Mouse (Mus musculus): Measurements from ENCODE around the gene Rdh16. TPM values are rescaled to one million over a fixed set of nuclear protein-coding genes. Genes with fewer than 3 reads are reported as not detected.
"Not testable (repeated sequence)": the region's sequence is repeated elsewhere in the genome, so short reads cannot be mapped to it uniquely, and the experiment has no call there.

Gene Rdh16
- polyA plus RNA-seq, 1 experiment from 2014 or later, result not detected

- H3K36me3 ChIP-seq, result no peaks in the 10 kb centered on the region
- WGBS, result 43% methylated on average over 3 of the region's 3 CpGs
- no peak overlapping the region for H3K27ac ChIP-seq (ENCODE audit: poor library complexity, severe bottlenecking)
- H3K4me3 ChIP-seq, result no peak overlapping the region
- no peak overlapping the region for H3K9ac ChIP-seq
- H3K9me3 ChIP-seq (replicated peaks), result no peaks in the 10 kb centered on the region
- H3K27me3 ChIP-seq (replicated peaks), result no peaks in the 10 kb centered on the region
- no peak for ATAC-seq (ENCODE audit: insufficient number of reproducible peaks, low FRiP score)
- no peak overlapping the region for H3K4me2 ChIP-seq
- peaks cover 14% of the 10 kb centered on the region for H3K4me1 ChIP-seq (replicated peaks)
Measured at GRCm38 (mm10) chr10:127878262-127879057, 77.5 kb downstream of the Rdh16 start.

GRCm38 (mm10) chr10:127879155-127879688 lies 78.3 kb downstream of the Rdh16 start:
- no peak overlapping the region for H3K4me3 ChIP-seq
- no peaks in the 10 kb centered on the region for H3K9me3 ChIP-seq (replicated peaks)
- 80% methylated on average over 3 of the region's 3 CpGs for WGBS
- peak; percentile 59 for ATAC-seq (ENCODE audit: insufficient number of reproducible peaks, low FRiP score)
- no peak overlapping the region for H3K4me2 ChIP-seq
- no peaks in the 10 kb centered on the region for H3K27me3 ChIP-seq (replicated peaks)
- H3K4me1 ChIP-seq (replicated peaks), result peaks cover 14% of the 10 kb centered on the region
- no peaks in the 10 kb centered on the region for H3K36me3 ChIP-seq
- H3K9ac ChIP-seq, result no peak overlapping the region
- H3K27ac ChIP-seq (ENCODE audit: poor library complexity, severe bottlenecking), result no peak overlapping the region

GRCm38 (mm10) chr10:127881041-127881440 lies 80.1 kb downstream of the Rdh16 start:
- WGBS, result 86% methylated on average over 4 of the region's 4 CpGs
- Histone ChIP-seq H3K27ac (ENCODE audit: poor library complexity, severe bottlenecking) (no peak overlapping the region), H3K36me3 (no peaks in the 10 kb centered on the region), H3K4me1 (replicated peaks) (peaks cover 14% of the 10 kb centered on the region), H3K9me3 (replicated peaks) (no peaks in the 10 kb centered on the region), H3K9ac (no peak overlapping the region), H3K4me2 (no peak overlapping the region), H3K4me3 (no peak overlapping the region), H3K27me3 (replicated peaks) (no peaks in the 10 kb centered on the region)
- no peak for ATAC-seq (ENCODE audit: insufficient number of reproducible peaks, low FRiP score)

GRCm38 (mm10) chr10:127886551-127886950 lies 85.6 kb downstream of the Rdh16 start:
- H3K27ac ChIP-seq (ENCODE audit: poor library complexity, severe bottlenecking), result no peak overlapping the region
- no peak for ATAC-seq (ENCODE audit: insufficient number of reproducible peaks, low FRiP score)
- 0 out of 2 replicates have a peak, but pooled peaks cover 4% of the 10 kb centered on the region for H3K4me1 ChIP-seq (replicated peaks)
- no peaks in the 10 kb centered on the region for H3K36me3 ChIP-seq
- H3K9me3 ChIP-seq (replicated peaks), result 0 out of 2 replicates have a peak, but pooled peaks cover 2% of the 10 kb centered on the region
- 76% methylated on average over 1 of the region's 1 CpGs for WGBS
- H3K9ac ChIP-seq, result no peak overlapping the region
- no peak overlapping the region for H3K4me3 ChIP-seq
- no peaks in the 10 kb centered on the region for H3K27me3 ChIP-seq (replicated peaks)
- H3K4me2 ChIP-seq, result no peak overlapping the region

- Histone ChIP-seq H3K4me1 (replicated peaks) (0 out of 2 replicates have a peak, but pooled peaks cover 4% of the 10 kb centered on the region), H3K9me3 (replicated peaks) (0 out of 2 replicates have a peak, but pooled peaks cover 3% of the 10 kb centered on the region), H3K36me3 (no peaks in the 10 kb centered on the region), H3K27me3 (replicated peaks) (no peaks in the 10 kb centered on the region), H3K27ac (ENCODE audit: poor library complexity, severe bottlenecking) (no peak overlapping the region), H3K4me2 (no peak overlapping the region), H3K4me3 (no peak overlapping the region), H3K9ac (no peak overlapping the region)
- WGBS, result 79% methylated on average over 4 of the region's 4 CpGs
- no peak for ATAC-seq (ENCODE audit: insufficient number of reproducible peaks, low FRiP score)
Measured at GRCm38 (mm10) chr10:127886971-127887370, 86.0 kb downstream of the Rdh16 start.

- H3K4me2 ChIP-seq, result no peak within 1 kb of the TSS
- H3K4me1 ChIP-seq (replicated peaks), result 0 out of 2 replicates have a peak, but pooled peaks cover 5% of the 10 kb centered on the region
- no peak within 1 kb of the TSS for H3K27ac ChIP-seq (ENCODE audit: poor library complexity, severe bottlenecking)
- no peak for ATAC-seq (ENCODE audit: insufficient number of reproducible peaks, low FRiP score)
- H3K9me3 ChIP-seq (replicated peaks), result 0 out of 2 replicates have a peak, but pooled peaks cover 3% of the 10 kb centered on the region
- H3K9ac ChIP-seq, result no peak within 1 kb of the TSS
- H3K27me3 ChIP-seq (replicated peaks), result no peaks in the 10 kb centered on the region
- no peak within 1 kb of the TSS for H3K4me3 ChIP-seq
- H3K36me3 ChIP-seq, result no peaks in the 10 kb centered on the region
Measured at GRCm38 (mm10) chr10:127888605-127889004, 87.7 kb downstream of the Rdh16 start, which contains the start of gene Rdh7. Gene Rdh7 (minus strand): TSS chr10:127888817.

GRCm38 (mm10) chr10:127891481-127891880 lies 90.5 kb downstream of the Rdh16 start:
- Histone ChIP-seq H3K4me2 (no peak overlapping the region), H3K4me3 (no peak overlapping the region), H3K4me1 (replicated peaks) (0 out of 2 replicates have a peak, but pooled peaks cover 8% of the 10 kb centered on the region), H3K9ac (no peak overlapping the region), H3K36me3 (no peaks in the 10 kb centered on the region), H3K27me3 (replicated peaks) (no peaks in the 10 kb centered on the region), H3K27ac (ENCODE audit: poor library complexity, severe bottlenecking) (no peak overlapping the region), H3K9me3 (replicated peaks) (0 out of 2 replicates have a peak, but pooled peaks cover 3% of the 10 kb centered on the region)
- ATAC-seq (ENCODE audit: insufficient number of reproducible peaks, low FRiP score), result no peak
- WGBS, result 78% methylated on average over 1 of the region's 1 CpGs

- H3K9ac ChIP-seq; ATAC-seq (ENCODE audit: insufficient number of reproducible peaks, low FRiP score); H3K4me1 ChIP-seq (replicated peaks): not testable (repeated sequence)
Measured at GRCm38 (mm10) chr10:127893163-127894022, 92.4 kb downstream of the Rdh16 start.

More at GRCm38 (mm10) chr10:127893163-127894022, 92.4 kb downstream of the Rdh16 start:
- not testable (repeated sequence) for H3K4me3 ChIP-seq; H3K9me3 ChIP-seq (replicated peaks); H3K4me2 ChIP-seq; H3K27ac ChIP-seq (ENCODE audit: poor library complexity, severe bottlenecking); H3K27me3 ChIP-seq (replicated peaks); H3K36me3 ChIP-seq
- WGBS, result 49% methylated on average over 5 of the region's 5 CpGs

Other genes with a start within 250 kb of the Rdh16 start
- 43.3 and 46.1 TPM in 2 replicates for gene Lrp1, start 180.0 kb upstream of the Rdh16 start, polyA plus RNA-seq (2016; fragmentation: Nextera tagmentation; extraction: Ambion mirVana)
- gene Stat6, start 158.2 kb upstream of the Rdh16 start, polyA plus RNA-seq (2016; fragmentation: Nextera tagmentation; extraction: Ambion mirVana), result 27.8 and 28.2 TPM in 2 replicates
- gene Nemp1, start 134.3 kb upstream of the Rdh16 start, polyA plus RNA-seq (2016; fragmentation: Nextera tagmentation; extraction: Ambion mirVana), result 8.9 and 9.2 TPM in 2 replicates
- gene Nab2, start 132.6 kb upstream of the Rdh16 start, polyA plus RNA-seq (2016; fragmentation: Nextera tagmentation; extraction: Ambion mirVana), result 13.4 and 13.7 TPM in 2 replicates
- gene Myo1a, start 96.0 kb upstream of the Rdh16 start, polyA plus RNA-seq (2016; fragmentation: Nextera tagmentation; extraction: Ambion mirVana), result 0.22 and 0.32 TPM in 2 replicates
- 4.4 and 16.9 TPM in 2 replicates for gene Tac2, start 76.7 kb upstream of the Rdh16 start, polyA plus RNA-seq (2016; fragmentation: Nextera tagmentation; extraction: Ambion mirVana)
- gene Zbtb39, start 61.6 kb upstream of the Rdh16 start, polyA plus RNA-seq (2016; fragmentation: Nextera tagmentation; extraction: Ambion mirVana), result 2.5 TPM in 2 replicates
- 22.2 and 23.4 TPM in 2 replicates for gene Gpr182, start 49.4 kb upstream of the Rdh16 start, polyA plus RNA-seq (2016; fragmentation: Nextera tagmentation; extraction: Ambion mirVana)
- not detected in 2 replicates for gene Rdh1, start 41.4 kb upstream of the Rdh16 start, polyA plus RNA-seq (2016; fragmentation: Nextera tagmentation; extraction: Ambion mirVana)
- not detected in 2 replicates for gene Rdh16f1, start 41.4 kb upstream of the Rdh16 start, polyA plus RNA-seq (2016; fragmentation: Nextera tagmentation; extraction: Ambion mirVana)
- 0.06 and 0.10 TPM in 2 replicates for gene Rdh9, start 24.8 kb upstream of the Rdh16 start, polyA plus RNA-seq (2016; fragmentation: Nextera tagmentation; extraction: Ambion mirVana)
- not detected in 2 replicates for gene Rdh19, start 48.8 kb downstream of the Rdh16 start, polyA plus RNA-seq (2016; fragmentation: Nextera tagmentation; extraction: Ambion mirVana)
- gene Rdh16f2, start 65.3 kb downstream of the Rdh16 start, polyA plus RNA-seq (2016; fragmentation: Nextera tagmentation; extraction: Ambion mirVana), result not detected in 2 replicates
- not detected in 2 replicates for gene Rdh7, start 87.7 kb downstream of the Rdh16 start, polyA plus RNA-seq (2016; fragmentation: Nextera tagmentation; extraction: Ambion mirVana)
- gene Sdr9c7, start 97.4 kb downstream of the Rdh16 start, polyA plus RNA-seq (2016; fragmentation: Nextera tagmentation; extraction: Ambion mirVana), result not detected in 2 replicates
- not detected in 2 replicates for gene Hsd17b6, start 206.5 kb downstream of the Rdh16 start, polyA plus RNA-seq (2016; fragmentation: Nextera tagmentation; extraction: Ambion mirVana)
- gene Prim1, start 214.0 kb downstream of the Rdh16 start, polyA plus RNA-seq (2016; fragmentation: Nextera tagmentation; extraction: Ambion mirVana), result 50.0 and 50.6 TPM in 2 replicates
- gene Naca, start 234.4 kb downstream of the Rdh16 start, polyA plus RNA-seq (2016; fragmentation: Nextera tagmentation; extraction: Ambion mirVana), result 573 and 577 TPM in 2 replicates

Measured in heart, embryonic 12.5 days (tissue).